Mouse (Mus musculus) cerebellum, adult 2 months (tissue): ENCODE measurements around the gene Erp44. TPM values are rescaled to one million over a fixed set of nuclear protein-coding genes. Genes with fewer than 3 reads are reported as not detected.

Experiments
- DNase-seq, 2 experiments: peaks; one replicate each; pipeline ENCODE4 v3.0.0; 2021
- H3K27ac ChIP-seq: fragments of 200-500 bp; 2 replicates; pipeline ENCODE4 v1.5.1; 2012; ENCODE audit warnings: low read length, control low read depth, inconsistent platforms; ENCODE audit not compliant: insufficient read depth
- H3K27me3 ChIP-seq: fragments of 200-500 bp; 2 replicates; pipeline ENCODE4 v1.6.1; 2012; ENCODE audit warnings: inconsistent platforms, mild to moderate bottlenecking, low read length, moderate library complexity; ENCODE audit not compliant: control insufficient read depth, insufficient read depth
- H3K4me1 ChIP-seq: fragments of 200-500 bp; 2 replicates; pipeline ENCODE4 v1.6.1; 2011; ENCODE audit warnings: low read length; ENCODE audit not compliant: control insufficient read depth, insufficient read depth
- H3K4me3 ChIP-seq: fragments of 200-500 bp; replicated peaks from 2 replicates; pipeline ENCODE3; 2011; ENCODE audit warnings: mild to moderate bottlenecking, low read depth, low read length, control low read depth; ENCODE audit not compliant: insufficient read depth
- CTCF ChIP-seq: fragments of 200-500 bp; IDR thresholded peaks from 2 replicates; pipeline ENCODE4 v1.5.1; 2011; ENCODE audit warnings: low read depth, mild to moderate bottlenecking, control low read depth, low read length, moderate library complexity, borderline replicate concordance; ENCODE audit not compliant: insufficient read depth
- POLR2A ChIP-seq: fragments of 200-500 bp; IDR thresholded peaks from 2 replicates; pipeline ENCODE4 v1.6.1; 2011; ENCODE audit warnings: low read length, control low read depth, borderline replicate concordance; ENCODE audit not compliant: insufficient read depth
- WGBS: fragments of 180-500 bp; shearing (Covaris S2); methylation state at CpG from one replicate; pipeline ENCODE4 v1.1.7; 2018; 5-methylcytosine and 5-hydroxymethylcytosine counted together
- polyA plus RNA-seq: library from polyadenylated mRNA; depleted of rRNA; stranded (reverse); fragments of >200 nt; gene quantifications from 2 replicates; pipeline ENCODE4 v1.2.3, GENCODE M21; 2012

The Erp44 gene
- polyA plus RNA-seq, 1 experiment, result 28.1 TPM

GRCm38 (mm10) chr4:48226800-48227199, 52.6 kb downstream of the Erp44 start:
- TF ChIP-seq CTCF (no peak), POLR2A (no peak)
- DNase-seq, result no peak
- Histone ChIP-seq H3K27ac (no peak overlapping the region), H3K4me3 (no peak overlapping the region), H3K4me1 (no peaks in the 10 kb centered on the region; the same call in 1 of the 2 replicates), H3K27me3 (no peaks in the 10 kb centered on the region)
- 53% methylated on average over 3 of the region's 3 CpGs for WGBS

- no peak for TF ChIP-seq POLR2A
- TF ChIP-seq CTCF, result no peak
- Histone ChIP-seq H3K4me3 (no peak overlapping the region), H3K4me1 (no peaks in the 10 kb centered on the region; the same call in 1 of the 2 replicates), H3K27ac (no peak overlapping the region), H3K27me3 (no peaks in the 10 kb centered on the region)
- 40% methylated on average over 3 of the region's 3 CpGs for WGBS
- no peak for DNase-seq
Observed at GRCm38 (mm10) chr4:48225604-48226003, 53.8 kb downstream of the Erp44 start.

GRCm38 (mm10) chr4:48225173-48225572, 54.2 kb downstream of the Erp44 start:
- peak; percentile 71 to 76 for DNase-seq
- Histone ChIP-seq H3K4me3 (no peak overlapping the region), H3K27me3 (no peaks in the 10 kb centered on the region), H3K27ac (no peak overlapping the region), H3K4me1 (no peaks in the 10 kb centered on the region; the same call in 1 of the 2 replicates)
- 31% methylated on average over 2 of the region's 2 CpGs for WGBS
- TF ChIP-seq POLR2A (no peak), CTCF (peak; percentile 94)

GRCm38 (mm10) chr4:48203564-48203963, 75.8 kb downstream of the Erp44 start:
- DNase-seq, result peak; percentile 74 to 82
- WGBS, result 10% methylated on average over 4 of the region's 4 CpGs
- Histone ChIP-seq H3K4me1 (peaks cover 2% of the 10 kb centered on the region; the same call in 1 of the 2 replicates), H3K27me3 (no peaks in the 10 kb centered on the region; the same call in 1 of the 2 replicates), H3K4me3 (no peak overlapping the region), H3K27ac (no peak overlapping the region)
- TF ChIP-seq POLR2A, result no peak
- no peak for TF ChIP-seq CTCF

GRCm38 (mm10) chr4:48198447-48198846, 80.9 kb downstream of the Erp44 start:
- Histone ChIP-seq H3K4me3 (no peak overlapping the region), H3K4me1 (peaks cover 2% of the 10 kb centered on the region; the same call in 1 of the 2 replicates), H3K27ac (no peak overlapping the region), H3K27me3 (no peaks in the 10 kb centered on the region; the same call in 1 of the 2 replicates)
- TF ChIP-seq POLR2A (no peak), CTCF (no peak)
- WGBS, result 92% methylated on average over 8 of the region's 8 CpGs
- no peak for DNase-seq

GRCm38 (mm10) chr4:48197925-48198324, 81.4 kb downstream of the Erp44 start:
- H3K27ac ChIP-seq, result no peak overlapping the region
- no peaks in the 10 kb centered on the region; the same call in 1 of the 2 replicates for H3K27me3 ChIP-seq
- 81% methylated on average over 3 of the region's 3 CpGs for WGBS
- no peak overlapping the region for H3K4me3 ChIP-seq
- H3K4me1 ChIP-seq, result peaks cover 2% of the 10 kb centered on the region; the same call in 1 of the 2 replicates
- no peak for DNase-seq
- TF ChIP-seq POLR2A, result no peak
- no peak for TF ChIP-seq CTCF

- TF ChIP-seq CTCF (no peak), POLR2A (no peak)
- Histone ChIP-seq H3K4me3 (no peak overlapping the region), H3K27me3 (no peaks in the 10 kb centered on the region), H3K4me1 (no peaks in the 10 kb centered on the region), H3K27ac (no peak overlapping the region)
- 89% methylated on average over 8 of the region's 8 CpGs for WGBS
- no peak for DNase-seq
Observed at GRCm38 (mm10) chr4:48182115-48182806, 97.1 kb downstream of the Erp44 start.

- DNase-seq, result no peak
- 21% methylated on average over 6 of the region's 6 CpGs for WGBS
- no peak overlapping the region for H3K27ac ChIP-seq
- TF ChIP-seq CTCF, result no peak
- no peak for TF ChIP-seq POLR2A
- H3K27me3 ChIP-seq, result no peaks in the 10 kb centered on the region
- no peaks in the 10 kb centered on the region for H3K4me1 ChIP-seq
- no peak overlapping the region for H3K4me3 ChIP-seq
Observed at GRCm38 (mm10) chr4:48181366-48181765, 98.0 kb downstream of the Erp44 start.
